Mouse (Mus musculus) G1E (cell line): ENCODE results near the gene Cpne6.

Experiments
- CTCF ChIP-seq: IDR thresholded peaks from 2 replicates; pipeline ENCODE4 v1.5.1; 2012; ENCODE audit warnings: low read depth, low read length, inconsistent platforms, mixed read lengths
- GATA1 ChIP-seq: IDR thresholded peaks from 2 replicates; pipeline ENCODE4 v1.6.1; 2012; ENCODE audit warnings: borderline replicate concordance, low read length, inconsistent platforms, mixed read lengths

GRCm38 (mm10) chr14:55563249-55563648 lies 53.0 kb downstream of the Cpne6 start:
- TF ChIP-seq CTCF: no peak
- TF ChIP-seq GATA1: no peak
